Mouse (Mus musculus): ENCODE data around the gene Foxn4. TPM values are rescaled to one million over a fixed set of nuclear protein-coding genes. Genes with fewer than 3 reads are reported as not detected.

The Foxn4 gene
- polyA plus RNA-seq, 1 experiment from 2014 or later: not detected

GRCm38 (mm10) chr5:114269984-114270383, 3.6 kb downstream of the Foxn4 start:
- Histone ChIP-seq H3K27ac (replicated peaks in 1 of 2; ENCODE audit: control insufficient read depth in 1 of 2, insufficient read depth in 1 of 2, low read depth in 2 of 2, low read length in 2 of 2) (no peak overlapping the region), H3K27me3 (ENCODE audit: control insufficient read depth, insufficient read depth, low read length) (peaks cover 71% of the 10 kb centered on the region), H3K4me2 (ENCODE audit: low read length) (no peak overlapping the region), H3K4me1 (ENCODE audit: control insufficient read depth in 2 of 2, insufficient read depth in 2 of 2, low read length in 2 of 2) (peaks cover 0 to 9% of the 10 kb centered on the region in 2 experiments; a peak in 3 of 4 replicates), H3K9me3 (ENCODE audit: control insufficient read depth, low read length) (no peaks in the 10 kb centered on the region), H3K9ac (ENCODE audit: low read length) (no peak overlapping the region), H3K36me3 (ENCODE audit: control insufficient read depth, insufficient read depth, low read length) (no peaks in the 10 kb centered on the region), H3K4me3 (ENCODE audit: control insufficient read depth in 1 of 2, insufficient read depth in 1 of 2, low read depth in 1 of 2, low read length in 2 of 2) (no peak overlapping the region)
- no peak for ATAC-seq (ENCODE audit: insufficient number of reproducible peaks, insufficient read depth, low FRiP score, low read depth)
- 19% methylated on average over 12 of the region's 12 CpGs for WGBS

DNA sequence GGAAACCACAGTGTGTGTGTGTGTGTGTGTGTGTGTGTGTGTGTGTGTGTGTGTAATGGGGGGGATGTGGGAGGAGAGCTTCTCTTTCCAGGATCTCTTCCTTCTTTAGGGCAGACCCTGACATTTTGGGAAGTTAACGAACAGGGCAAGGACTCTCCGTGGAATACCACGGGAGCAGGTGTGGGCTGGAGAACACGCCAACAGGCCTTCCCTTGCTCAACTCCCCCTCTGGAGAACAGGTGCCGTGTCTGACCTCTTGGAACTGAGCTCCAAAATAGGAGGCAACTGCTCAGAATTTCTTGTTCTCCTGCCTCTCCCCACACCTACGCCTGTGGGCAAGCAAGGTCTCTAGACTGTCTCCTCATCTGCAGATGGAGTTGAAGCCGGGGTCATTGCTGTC, 4.1 kb downstream of the Foxn4 start:
- no peak for ATAC-seq (ENCODE audit: insufficient number of reproducible peaks, insufficient read depth, low FRiP score, low read depth)
- no peak overlapping the region for H3K9ac ChIP-seq (ENCODE audit: low read length)
- H3K36me3 ChIP-seq (ENCODE audit: control insufficient read depth, insufficient read depth, low read length): no peaks in the 10 kb centered on the region
- peaks cover 66% of the 10 kb centered on the region for H3K27me3 ChIP-seq (ENCODE audit: control insufficient read depth, insufficient read depth, low read length)
- H3K4me3 ChIP-seq (ENCODE audit: control insufficient read depth in 1 of 2, insufficient read depth in 1 of 2, low read depth in 1 of 2, low read length in 2 of 2): no peak overlapping the region
- no peak overlapping the region for H3K4me2 ChIP-seq (ENCODE audit: low read length)
- 76% methylated on average over 7 of the region's 7 CpGs for WGBS
- H3K4me1 ChIP-seq (ENCODE audit: control insufficient read depth in 2 of 2, insufficient read depth in 2 of 2, low read length in 2 of 2): peaks cover 0 to 9% of the 10 kb centered on the region in 2 experiments; a peak in 3 of 4 replicates
- no peaks in the 10 kb centered on the region for H3K9me3 ChIP-seq (ENCODE audit: control insufficient read depth, low read length)
- H3K27ac ChIP-seq (replicated peaks in 1 of 2; ENCODE audit: control insufficient read depth in 1 of 2, insufficient read depth in 1 of 2, low read depth in 2 of 2, low read length in 2 of 2): no peak overlapping the region

DNA sequence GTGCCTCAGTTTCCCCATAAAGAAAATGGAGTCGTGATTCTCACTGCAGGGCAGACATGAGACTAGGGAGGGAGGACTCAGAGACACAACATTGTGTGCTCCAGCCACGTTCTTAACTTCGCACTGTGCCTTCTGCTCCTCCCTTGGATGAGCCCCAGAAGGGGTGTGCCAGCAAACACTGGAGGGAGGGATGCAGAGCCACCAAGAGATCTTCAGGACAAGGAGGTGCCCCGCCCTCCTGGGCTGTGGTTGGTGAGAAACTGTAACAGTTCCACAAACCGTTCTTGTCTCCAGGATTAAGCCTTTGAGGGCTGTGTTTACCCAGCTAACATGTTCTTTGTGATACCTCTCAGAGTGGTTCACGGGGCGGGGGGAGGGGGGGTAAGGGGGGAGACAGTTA, 5.0 kb downstream of the Foxn4 start:
- peaks cover 57% of the 10 kb centered on the region for H3K27me3 ChIP-seq (ENCODE audit: control insufficient read depth, insufficient read depth, low read length)
- no peak overlapping the region for H3K9ac ChIP-seq (ENCODE audit: low read length)
- WGBS: 42% methylated on average over 7 of the region's 7 CpGs
- no peak overlapping the region for H3K4me2 ChIP-seq (ENCODE audit: low read length)
- H3K36me3 ChIP-seq (ENCODE audit: control insufficient read depth, insufficient read depth, low read length): no peaks in the 10 kb centered on the region
- peaks cover 0 to 4% of the 10 kb centered on the region in 2 experiments; a peak in 3 of 4 replicates for H3K4me1 ChIP-seq (ENCODE audit: control insufficient read depth in 2 of 2, insufficient read depth in 2 of 2, low read length in 2 of 2)
- H3K27ac ChIP-seq (replicated peaks in 1 of 2; ENCODE audit: control insufficient read depth in 1 of 2, insufficient read depth in 1 of 2, low read depth in 2 of 2, low read length in 2 of 2): no peak overlapping the region
- no peak overlapping the region for H3K4me3 ChIP-seq (ENCODE audit: control insufficient read depth in 1 of 2, insufficient read depth in 1 of 2, low read depth in 1 of 2, low read length in 2 of 2)
- no peaks in the 10 kb centered on the region for H3K9me3 ChIP-seq (ENCODE audit: control insufficient read depth, low read length)
- no peak for ATAC-seq (ENCODE audit: insufficient number of reproducible peaks, insufficient read depth, low FRiP score, low read depth)

- no peaks in the 10 kb centered on the region for H3K4me1 ChIP-seq (ENCODE audit: control insufficient read depth in 2 of 2, insufficient read depth in 2 of 2, low read length in 2 of 2)
Observed at GRCm38 (mm10) chr5:114264791-114265190, 8.8 kb downstream of the Foxn4 start.

DNA sequence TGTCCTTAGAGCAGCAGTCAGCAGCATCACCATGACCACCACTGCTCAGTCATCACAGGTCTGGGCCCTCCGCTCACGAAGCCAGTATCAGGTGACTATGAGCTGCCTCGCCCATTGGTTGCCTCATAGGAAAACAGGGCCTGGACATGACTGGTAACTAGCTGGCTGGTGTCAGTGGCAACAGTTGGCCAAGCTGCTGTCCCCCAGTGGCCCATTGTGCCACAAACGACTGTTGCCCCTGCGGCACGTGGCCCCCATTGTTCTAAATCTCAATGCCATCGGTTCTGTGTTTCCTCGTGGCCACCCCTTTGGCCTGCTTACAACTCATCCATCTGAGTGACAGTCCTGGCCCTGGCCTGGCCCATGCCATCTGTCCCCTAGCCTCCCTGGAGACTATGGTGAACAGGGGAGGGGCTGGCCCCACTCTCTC, 9.6 kb downstream of the Foxn4 start:
- 81% methylated on average over 8 of the region's 8 CpGs for whole genome bisulfite sequencing
- Histone ChIP-seq H3K4me3 (ENCODE audit: control insufficient read depth in 1 of 2, insufficient read depth in 1 of 2, low read depth in 1 of 2, low read length in 2 of 2) (no peak overlapping the region), H3K4me2 (ENCODE audit: low read length) (no peak overlapping the region), H3K9ac (ENCODE audit: low read length) (no peak overlapping the region), H3K27ac (replicated peaks in 1 of 2; ENCODE audit: control insufficient read depth in 1 of 2, insufficient read depth in 1 of 2, low read depth in 2 of 2, low read length in 2 of 2) (no peak overlapping the region), H3K36me3 (ENCODE audit: control insufficient read depth, insufficient read depth, low read length) (no peaks in the 10 kb centered on the region), H3K9me3 (ENCODE audit: control insufficient read depth, low read length) (peaks cover 2% of the 10 kb centered on the region; the same call in 1 of the 2 replicates), H3K27me3 (ENCODE audit: control insufficient read depth, insufficient read depth, low read length) (peaks cover 15% of the 10 kb centered on the region), H3K4me1 (ENCODE audit: control insufficient read depth in 2 of 2, insufficient read depth in 2 of 2, low read length in 2 of 2) (no peaks in the 10 kb centered on the region)
- no peak for ATAC-seq (ENCODE audit: insufficient number of reproducible peaks, insufficient read depth, low FRiP score, low read depth)

More at GRCm38 (mm10) chr5:114264791-114265190, 8.8 kb downstream of the Foxn4 start:
- Histone ChIP-seq H3K9me3 (ENCODE audit: control insufficient read depth, low read length) (peaks cover 2% of the 10 kb centered on the region; the same call in 1 of the 2 replicates), H3K4me2 (ENCODE audit: low read length) (no peak overlapping the region), H3K9ac (ENCODE audit: low read length) (no peak overlapping the region), H3K27me3 (ENCODE audit: control insufficient read depth, insufficient read depth, low read length) (peaks cover 19% of the 10 kb centered on the region), H3K27ac (replicated peaks in 1 of 2; ENCODE audit: control insufficient read depth in 1 of 2, insufficient read depth in 1 of 2, low read depth in 2 of 2, low read length in 2 of 2) (no peak overlapping the region), H3K36me3 (ENCODE audit: control insufficient read depth, insufficient read depth, low read length) (no peaks in the 10 kb centered on the region), H3K4me3 (ENCODE audit: control insufficient read depth in 1 of 2, insufficient read depth in 1 of 2, low read depth in 1 of 2, low read length in 2 of 2) (no peak overlapping the region)
- 78% methylated on average over 8 of the region's 8 CpGs for WGBS
- ATAC-seq (ENCODE audit: insufficient number of reproducible peaks, insufficient read depth, low FRiP score, low read depth): no peak

- Histone ChIP-seq H3K4me3 (ENCODE audit: control insufficient read depth in 1 of 2, insufficient read depth in 1 of 2, low read depth in 1 of 2, low read length in 2 of 2) (no peak overlapping the region), H3K27ac (replicated peaks in 1 of 2; ENCODE audit: control insufficient read depth in 1 of 2, insufficient read depth in 1 of 2, low read depth in 2 of 2, low read length in 2 of 2) (no peak overlapping the region), H3K9me3 (ENCODE audit: control insufficient read depth, low read length) (peaks cover 2% of the 10 kb centered on the region; the same call in 1 of the 2 replicates), H3K4me2 (ENCODE audit: low read length) (no peak overlapping the region), H3K27me3 (ENCODE audit: control insufficient read depth, insufficient read depth, low read length) (no peaks in the 10 kb centered on the region), H3K9ac (ENCODE audit: low read length) (no peak overlapping the region), H3K4me1 (ENCODE audit: control insufficient read depth in 2 of 2, insufficient read depth in 2 of 2, low read length in 2 of 2) (no peaks in the 10 kb centered on the region), H3K36me3 (ENCODE audit: control insufficient read depth, insufficient read depth, low read length) (no peaks in the 10 kb centered on the region)
- ATAC-seq (ENCODE audit: insufficient number of reproducible peaks, insufficient read depth, low FRiP score, low read depth): no peak
Observed at GRCm38 (mm10) chr5:114261494-114261893, 12.1 kb downstream of the Foxn4 start.

GRCm38 (mm10) chr5:114259495-114259894, 14.1 kb downstream of the Foxn4 start:
- H3K4me2 ChIP-seq (ENCODE audit: low read length): no peak overlapping the region
- 66% methylated on average over 10 of the region's 10 CpGs for WGBS

DNA sequence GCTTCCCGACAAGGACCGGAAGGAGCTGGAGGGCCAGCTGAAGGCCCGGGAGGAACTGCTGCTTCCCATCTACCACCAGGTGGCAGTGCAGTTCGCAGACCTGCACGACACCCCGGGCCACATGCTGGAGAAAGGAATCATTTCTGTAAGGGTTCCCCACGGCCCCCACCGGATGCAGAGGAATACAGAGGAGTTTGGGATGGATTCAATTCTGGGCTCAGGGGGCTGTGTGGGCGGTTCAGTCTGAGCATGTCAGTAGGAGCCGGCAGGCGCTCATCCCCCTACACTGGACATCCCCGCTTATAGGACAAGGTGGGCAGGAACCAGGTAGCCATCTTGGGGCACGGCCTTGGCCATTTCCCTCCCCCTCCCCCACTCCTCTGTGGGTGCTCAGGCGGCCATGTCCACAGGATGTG, 25.4 kb downstream of the Foxn4 start:
- no peaks in the 10 kb centered on the region for H3K9me3 ChIP-seq (ENCODE audit: control insufficient read depth, low read length)
- peaks cover 67% of the 10 kb centered on the region for H3K36me3 ChIP-seq (ENCODE audit: control insufficient read depth, insufficient read depth, low read length)
- no peak overlapping the region for H3K27ac ChIP-seq (replicated peaks in 1 of 2; ENCODE audit: control insufficient read depth in 1 of 2, insufficient read depth in 1 of 2, low read depth in 2 of 2, low read length in 2 of 2)
- no peak overlapping the region for H3K9ac ChIP-seq (ENCODE audit: low read length)
- no peak overlapping the region for H3K4me2 ChIP-seq (ENCODE audit: low read length)
- no peaks in the 10 kb centered on the region; a peak in 1 of 4 replicates for H3K4me1 ChIP-seq (ENCODE audit: control insufficient read depth in 2 of 2, insufficient read depth in 2 of 2, low read length in 2 of 2)
- WGBS: 16% methylated on average over 14 of the region's 14 CpGs
- no peak overlapping the region for H3K4me3 ChIP-seq (ENCODE audit: control insufficient read depth in 1 of 2, insufficient read depth in 1 of 2, low read depth in 1 of 2, low read length in 2 of 2)
- ATAC-seq (ENCODE audit: insufficient number of reproducible peaks, insufficient read depth, low FRiP score, low read depth): no peak
- H3K27me3 ChIP-seq (ENCODE audit: control insufficient read depth, insufficient read depth, low read length): no peaks in the 10 kb centered on the region

More at GRCm38 (mm10) chr5:114259495-114259894, 14.1 kb downstream of the Foxn4 start:
- no peak overlapping the region for H3K27ac ChIP-seq (replicated peaks in 1 of 2; ENCODE audit: control insufficient read depth in 1 of 2, insufficient read depth in 1 of 2, low read depth in 2 of 2, low read length in 2 of 2)
- no peak overlapping the region for H3K9ac ChIP-seq (ENCODE audit: low read length)
- H3K4me1 ChIP-seq (ENCODE audit: control insufficient read depth in 2 of 2, insufficient read depth in 2 of 2, low read length in 2 of 2): no peaks in the 10 kb centered on the region
- H3K4me3 ChIP-seq (ENCODE audit: control insufficient read depth in 1 of 2, insufficient read depth in 1 of 2, low read depth in 1 of 2, low read length in 2 of 2): no peak overlapping the region
- no peaks in the 10 kb centered on the region for H3K36me3 ChIP-seq (ENCODE audit: control insufficient read depth, insufficient read depth, low read length)
- H3K9me3 ChIP-seq (ENCODE audit: control insufficient read depth, low read length): peaks cover 2% of the 10 kb centered on the region; the same call in 1 of the 2 replicates
- no peak for ATAC-seq (ENCODE audit: insufficient number of reproducible peaks, insufficient read depth, low FRiP score, low read depth)
- H3K27me3 ChIP-seq (ENCODE audit: control insufficient read depth, insufficient read depth, low read length): 0 out of 2 replicates have a peak, but pooled peaks cover 8% of the 10 kb centered on the region
